Mouse (Mus musculus) midbrain, embryonic 16.5 days (tissue): ENCODE data around the gene Ddost. TPM values are rescaled to one million over a fixed set of nuclear protein-coding genes. Genes with fewer than 3 reads are reported as not detected.

Experiments
- ATAC-seq: fragments of 200-750 bp; cut with Nextera tagmentation; 2 replicates; pipeline ENCODE4 v1.8.0; 2017; ENCODE audit warnings: moderate TSS enrichment
- H3K27ac ChIP-seq: fragments of 300-500 bp; sonication (generic); 2 replicates; pipeline ENCODE4 v1.5.1; 2014; ENCODE audit warnings: mild to moderate bottlenecking, low read length, mixed read lengths
- H3K27me3 ChIP-seq: fragments of 300-500 bp; sonication (generic); 2 replicates; pipeline ENCODE4 v1.6.1; 2014; ENCODE audit warnings: low read depth, low read length, mixed read lengths; ENCODE audit not compliant: control insufficient read depth, insufficient read depth
- H3K36me3 ChIP-seq: fragments of 300-500 bp; sonication (generic); 2 replicates; pipeline ENCODE4 v1.6.1; 2014; ENCODE audit warnings: mild to moderate bottlenecking, low read length, moderate library complexity, mixed read lengths; ENCODE audit not compliant: control insufficient read depth, insufficient read depth
- H3K4me1 ChIP-seq: fragments of 300-500 bp; sonication (generic); 2 replicates; pipeline ENCODE4 v1.6.1; 2014; ENCODE audit warnings: mild to moderate bottlenecking, low read length, mixed read lengths; ENCODE audit not compliant: control insufficient read depth, insufficient read depth
- H3K4me2 ChIP-seq: fragments of 300-500 bp; sonication (generic); 2 replicates; pipeline ENCODE4 v1.6.1; 2014; ENCODE audit warnings: mild to moderate bottlenecking, low read length, mixed read lengths
- H3K4me3 ChIP-seq: fragments of 300-500 bp; sonication (generic); 2 replicates; pipeline ENCODE4 v1.5.1; 2014; ENCODE audit warnings: low read depth, mild to moderate bottlenecking, low read length, moderate library complexity, mixed read lengths
- H3K9ac ChIP-seq: fragments of 300-500 bp; sonication (generic); 2 replicates; pipeline ENCODE4 v1.6.1; 2014; ENCODE audit warnings: low read depth, low read length, mixed read lengths
- H3K9me3 ChIP-seq: fragments of 300-500 bp; sonication (generic); replicated peaks from 2 replicates; pipeline ENCODE4 v1.6.1; 2014; ENCODE audit warnings: mild to moderate bottlenecking, low read length, mixed read lengths; ENCODE audit not compliant: control insufficient read depth, poor library complexity, severe bottlenecking
- WGBS: fragments of 180-500 bp; shearing (Covaris S2); extraction: QIAGEN DNeasy Blood & Tissue Kit; methylation state at CpG from one replicate; pipeline ENCODE4 v1.1.7; 2014; 5-methylcytosine and 5-hydroxymethylcytosine counted together
- polyA plus RNA-seq: library from polyadenylated mRNA; unstranded; fragments of >200 nt; fragmentation: Nextera tagmentation; extraction: Ambion mirVana; gene quantifications from 2 replicates; pipeline ENCODE4 v1.2.1, GENCODE M21; 2015

The Ddost gene
- 201 and 208 TPM in 2 replicates for polyA plus RNA-seq

DNA sequence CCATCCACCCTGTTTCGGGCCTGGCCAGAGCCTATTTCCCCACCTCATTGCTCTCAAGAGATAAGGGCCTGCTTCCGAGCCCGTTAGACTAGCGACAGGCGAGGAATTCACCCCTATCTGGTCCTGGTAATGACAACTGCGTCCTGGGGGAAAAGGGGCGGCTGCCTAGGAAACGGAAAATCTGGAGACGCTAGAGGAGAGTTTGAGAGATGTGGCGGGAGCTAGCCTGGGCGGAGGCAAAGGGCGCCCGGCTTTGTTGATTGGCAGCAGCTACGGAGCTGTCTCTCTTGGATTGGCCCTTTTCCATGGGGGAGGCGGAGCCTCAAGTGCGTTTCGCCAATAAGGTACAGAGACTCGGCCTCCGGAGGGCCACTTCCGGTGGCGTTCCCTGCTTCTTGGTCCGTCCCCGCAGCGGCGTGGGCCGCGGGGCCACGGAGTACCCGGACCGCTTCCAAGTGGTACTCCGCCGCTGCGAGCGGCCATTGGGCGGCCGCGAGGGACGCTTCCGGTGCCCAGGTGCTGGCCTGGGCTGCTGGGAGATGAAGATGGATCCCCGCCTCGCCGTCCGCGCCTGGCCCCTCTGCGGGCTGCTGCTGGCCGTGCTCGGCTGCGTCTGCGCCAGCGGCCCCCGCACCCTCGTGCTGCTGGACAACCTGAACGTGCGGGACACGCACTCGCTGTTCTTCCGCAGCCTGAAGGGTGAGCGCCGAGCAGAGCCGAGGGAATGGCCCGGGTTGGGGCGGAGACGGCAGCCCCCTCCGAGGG is at the start of gene Ddost:
Gene Ddost (plus strand): TSS at position 391 of the 765 bp plus-strand sequence.
- H3K4me1 ChIP-seq: peaks cover 16% of the 10 kb centered on the region
- peak within 1 kb of the TSS; percentile 90 for H3K9ac ChIP-seq
- peak within 1 kb of the TSS; percentile 86 for H3K4me3 ChIP-seq
- H3K27ac ChIP-seq: peak within 1 kb of the TSS; percentile 84
- WGBS: under 1% methylated on average over 64 of the region's 64 CpGs
- H3K9me3 ChIP-seq: no peaks in the 10 kb centered on the region; the same call in 1 of the 2 replicates
- no peaks in the 10 kb centered on the region for H3K27me3 ChIP-seq
- H3K36me3 ChIP-seq: no peaks in the 10 kb centered on the region
- peak; percentile 98 for ATAC-seq
- H3K4me2 ChIP-seq: peak within 1 kb of the TSS; percentile 78

DNA sequence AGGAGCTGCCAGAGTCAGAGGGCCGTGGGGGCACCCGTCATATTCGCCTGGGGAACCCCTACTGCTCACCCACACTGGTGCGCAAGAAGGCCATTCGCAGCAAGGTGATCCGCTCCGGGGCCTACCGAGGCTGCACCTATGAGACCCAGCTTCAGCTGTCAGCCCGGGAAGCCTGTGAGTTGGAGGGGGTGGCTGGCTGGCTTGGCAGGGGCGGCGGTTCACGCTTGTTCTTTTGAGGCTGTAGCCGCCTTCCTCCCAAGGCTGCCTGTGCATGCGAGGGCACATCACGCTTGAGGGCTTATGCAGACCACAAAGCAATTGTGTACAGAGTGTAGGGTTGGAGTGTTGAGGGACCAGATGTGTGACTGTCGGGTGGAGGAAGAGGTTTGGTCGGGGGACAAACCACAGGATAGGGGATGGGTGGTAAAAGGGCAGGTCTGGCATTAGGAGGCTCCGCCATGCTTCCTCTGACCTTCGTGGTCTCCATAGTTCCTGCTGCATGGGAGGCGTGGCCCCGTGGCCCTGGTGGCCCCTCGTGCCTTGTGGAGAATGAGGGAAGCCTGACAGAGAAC is 47.3 kb upstream of the Ddost start:
- Histone ChIP-seq H3K4me1 (peaks cover 8% of the 10 kb centered on the region), H3K9me3 (no peaks in the 10 kb centered on the region), H3K27me3 (no peaks in the 10 kb centered on the region), H3K9ac (no peak overlapping the region), H3K4me3 (no peak overlapping the region), H3K36me3 (no peaks in the 10 kb centered on the region), H3K4me2 (no peak overlapping the region), H3K27ac (no peak overlapping the region)
- WGBS: 88% methylated on average over 22 of the region's 22 CpGs
- no peak for ATAC-seq

DNA sequence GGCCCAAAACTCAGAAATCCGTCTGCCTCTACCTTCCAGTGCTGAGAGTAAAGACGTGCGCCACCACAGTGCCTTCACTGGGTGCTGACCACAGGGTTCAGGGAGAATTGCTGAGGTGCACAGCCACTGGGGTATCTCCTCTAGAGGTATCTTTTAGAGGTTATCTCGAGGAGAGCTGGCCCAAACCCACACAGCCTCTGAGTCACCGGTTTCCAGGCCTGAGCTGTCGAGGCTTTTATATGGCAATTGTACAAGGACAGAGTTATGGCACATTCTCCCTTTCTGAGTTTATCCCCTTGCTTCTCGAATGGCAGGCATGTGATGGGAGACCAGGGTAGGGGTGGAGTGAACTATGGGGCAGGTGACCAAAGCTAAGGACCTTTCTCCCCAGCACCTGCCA is 45.9 kb upstream of the Ddost start:
- 83% methylated on average over 7 of the region's 7 CpGs for WGBS
- H3K9ac ChIP-seq: no peak overlapping the region
- no peaks in the 10 kb centered on the region for H3K27me3 ChIP-seq
- no peak overlapping the region for H3K4me2 ChIP-seq
- no peak for ATAC-seq
- H3K27ac ChIP-seq: no peak overlapping the region
- H3K9me3 ChIP-seq: no peaks in the 10 kb centered on the region
- H3K36me3 ChIP-seq: no peaks in the 10 kb centered on the region
- no peak overlapping the region for H3K4me3 ChIP-seq
- H3K4me1 ChIP-seq: peaks cover 5% of the 10 kb centered on the region

DNA sequence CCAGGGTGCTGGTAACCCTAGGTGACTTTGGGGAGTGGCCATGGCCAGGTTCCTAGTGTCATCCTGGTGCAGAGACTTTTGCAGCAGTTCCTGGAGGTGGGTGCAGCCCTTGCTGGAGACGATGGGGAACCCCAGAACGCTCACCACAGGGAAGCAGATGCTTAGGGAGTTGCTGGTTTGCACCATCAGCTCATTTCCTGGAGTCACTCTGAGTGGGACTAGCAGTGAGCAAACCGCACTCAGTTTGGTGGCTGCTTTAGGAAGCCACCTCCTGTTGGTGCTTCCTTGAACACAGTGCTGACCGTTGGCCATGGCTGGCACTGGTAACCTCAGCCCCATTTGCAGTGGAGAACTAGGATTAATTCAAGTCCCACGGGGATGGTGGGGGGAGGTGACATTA is 45.0 kb upstream of the Ddost start:
- 85% methylated on average over 5 of the region's 5 CpGs for WGBS
- no peak overlapping the region for H3K9ac ChIP-seq
- H3K36me3 ChIP-seq: no peaks in the 10 kb centered on the region
- no peak overlapping the region for H3K4me2 ChIP-seq
- H3K27ac ChIP-seq: no peak overlapping the region
- peaks cover 5% of the 10 kb centered on the region for H3K4me1 ChIP-seq
- ATAC-seq: no peak
- no peak overlapping the region for H3K4me3 ChIP-seq
- H3K9me3 ChIP-seq: no peaks in the 10 kb centered on the region
- H3K27me3 ChIP-seq: peaks cover 3% of the 10 kb centered on the region; the same call in 1 of the 2 replicates

DNA sequence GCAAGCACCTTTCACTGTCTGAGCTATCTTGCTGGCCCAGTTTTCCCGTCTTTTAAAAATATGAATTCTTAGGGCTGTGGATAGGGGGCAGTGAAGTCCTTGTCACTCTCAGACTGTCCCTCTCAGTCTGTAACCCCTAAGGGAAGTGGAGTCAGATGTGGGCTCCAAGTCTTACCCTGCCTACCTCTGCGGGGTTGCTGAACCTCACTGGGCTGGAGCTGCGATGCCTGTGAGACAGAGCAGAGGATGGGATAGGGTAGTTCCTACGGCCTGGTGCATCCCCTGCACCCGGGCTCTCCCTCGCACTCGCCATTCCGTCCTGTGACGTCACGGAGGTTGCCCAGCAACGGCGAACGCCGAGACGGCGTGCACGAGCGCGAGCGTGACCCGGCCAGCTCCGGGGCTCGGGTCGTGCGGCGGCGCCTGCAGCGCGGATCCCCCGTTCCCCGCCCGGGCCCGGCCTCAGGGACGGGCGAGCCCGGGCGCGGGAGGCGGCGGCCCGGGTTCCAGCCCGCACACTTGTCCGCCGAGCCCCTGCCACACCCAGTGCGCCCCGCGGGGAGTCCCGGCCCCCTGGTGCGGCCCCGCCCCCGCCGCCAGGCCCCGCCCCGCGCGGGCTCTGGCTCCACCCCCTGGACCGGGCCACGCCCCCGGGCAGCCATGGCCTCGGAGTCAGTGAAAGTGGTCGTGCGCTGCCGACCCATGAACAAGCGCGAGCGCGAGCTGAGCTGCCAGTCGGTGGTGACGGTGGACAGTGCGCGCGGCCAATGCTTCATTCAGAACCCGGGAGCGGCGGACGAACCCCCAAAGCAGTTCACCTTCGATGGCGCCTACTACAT is 42.5 kb upstream of the Ddost start:
- peak overlapping the region; percentile 81 for H3K4me2 ChIP-seq
- H3K9me3 ChIP-seq: no peaks in the 10 kb centered on the region
- WGBS: under 1% methylated on average over 51 of the region's 78 CpGs
- peak overlapping the region; percentile 77 for H3K4me3 ChIP-seq
- H3K4me1 ChIP-seq: peaks cover 5% of the 10 kb centered on the region
- H3K9ac ChIP-seq: peak overlapping the region; percentile 68
- ATAC-seq: peak; percentile 90
- no peaks in the 10 kb centered on the region for H3K36me3 ChIP-seq
- peak overlapping the region; percentile 77 for H3K27ac ChIP-seq
- peaks cover 3% of the 10 kb centered on the region; the same call in 1 of the 2 replicates for H3K27me3 ChIP-seq

DNA sequence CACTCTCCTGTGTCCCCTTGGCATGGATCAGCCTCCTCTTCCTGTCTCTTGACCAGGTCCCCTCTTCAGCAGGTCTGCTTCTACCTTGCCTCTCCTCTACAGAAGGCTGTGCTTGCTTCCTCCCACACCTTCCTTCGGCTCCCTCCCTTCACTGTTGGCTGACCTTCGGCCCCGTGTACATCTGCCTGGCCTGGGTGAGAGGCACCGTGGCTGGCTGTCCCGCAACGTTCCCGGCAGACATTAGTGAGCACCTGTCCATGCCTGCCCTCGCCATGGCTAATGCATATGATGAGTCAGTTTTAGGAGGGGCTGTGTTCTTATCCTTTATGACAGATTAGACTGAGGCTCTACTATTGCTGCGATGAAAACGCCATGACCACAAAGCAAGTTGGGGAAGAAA is 36.7 kb upstream of the Ddost start:
- H3K36me3 ChIP-seq: no peaks in the 10 kb centered on the region
- WGBS: 94% methylated on average over 10 of the region's 10 CpGs
- no peak overlapping the region for H3K4me3 ChIP-seq
- H3K9me3 ChIP-seq: no peaks in the 10 kb centered on the region
- no peak overlapping the region for H3K4me2 ChIP-seq
- H3K27ac ChIP-seq: no peak overlapping the region
- H3K9ac ChIP-seq: no peak overlapping the region
- peaks cover 3% of the 10 kb centered on the region for H3K4me1 ChIP-seq
- ATAC-seq: no peak
- H3K27me3 ChIP-seq: peaks cover 3% of the 10 kb centered on the region; the same call in 1 of the 2 replicates

DNA sequence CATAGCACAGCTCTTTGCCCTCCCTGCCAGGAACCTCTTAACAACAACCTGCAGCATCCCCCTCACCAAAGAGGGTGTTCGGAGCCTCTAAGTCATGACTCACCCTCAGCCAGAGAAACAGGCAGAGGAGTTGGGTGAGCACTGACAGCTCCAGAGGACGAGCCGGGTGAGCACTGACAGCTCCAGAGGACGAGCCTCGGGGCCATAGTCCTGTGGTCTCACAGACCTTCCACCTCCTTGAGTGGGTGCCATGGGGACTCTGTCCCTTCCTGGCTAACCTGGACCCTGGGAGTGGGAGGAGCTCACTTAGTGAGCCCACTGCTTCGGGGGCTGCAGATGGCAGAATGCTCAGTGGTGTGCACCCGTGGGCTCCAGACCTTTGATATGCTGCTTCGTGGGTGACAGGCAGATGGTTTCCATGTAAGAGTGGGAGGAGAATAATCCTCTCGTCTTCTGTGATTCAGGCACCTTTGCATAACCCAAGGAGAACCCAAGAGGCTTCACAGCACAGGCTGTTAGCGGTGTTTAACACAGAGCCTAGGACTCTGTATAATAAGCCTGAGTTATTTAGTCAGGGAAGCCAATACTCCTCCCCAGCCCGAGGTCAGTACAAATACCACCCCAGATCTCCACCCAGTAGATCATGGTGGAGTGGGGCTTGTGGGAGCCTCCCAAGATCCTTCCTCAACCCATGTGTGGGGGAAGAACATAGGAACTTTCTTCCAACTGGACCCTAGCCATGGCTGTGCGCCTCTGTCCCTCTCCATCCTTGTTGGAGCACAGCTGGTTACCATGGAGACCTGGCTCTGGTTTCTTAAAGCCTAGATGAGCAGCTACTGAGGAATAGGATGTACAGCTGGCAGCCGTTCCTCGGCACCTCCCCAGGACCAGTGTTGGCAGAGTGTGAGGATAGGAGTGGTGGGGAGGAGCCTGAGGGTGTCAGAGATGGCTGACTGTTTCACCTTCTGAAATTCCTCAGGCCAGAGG is 32.2 kb upstream of the Ddost start:
- 60% methylated on average over 14 of the region's 14 CpGs for WGBS
- Histone ChIP-seq H3K27me3 (no peaks in the 10 kb centered on the region), H3K27ac (no peak overlapping the region), H3K4me3 (no peak overlapping the region), H3K9me3 (no peaks in the 10 kb centered on the region), H3K9ac (no peak overlapping the region), H3K4me2 (no peak overlapping the region), H3K4me1 (no peaks in the 10 kb centered on the region), H3K36me3 (no peaks in the 10 kb centered on the region)
- ATAC-seq: peak; percentile 45; the same call in 1 of the 2 replicates

DNA sequence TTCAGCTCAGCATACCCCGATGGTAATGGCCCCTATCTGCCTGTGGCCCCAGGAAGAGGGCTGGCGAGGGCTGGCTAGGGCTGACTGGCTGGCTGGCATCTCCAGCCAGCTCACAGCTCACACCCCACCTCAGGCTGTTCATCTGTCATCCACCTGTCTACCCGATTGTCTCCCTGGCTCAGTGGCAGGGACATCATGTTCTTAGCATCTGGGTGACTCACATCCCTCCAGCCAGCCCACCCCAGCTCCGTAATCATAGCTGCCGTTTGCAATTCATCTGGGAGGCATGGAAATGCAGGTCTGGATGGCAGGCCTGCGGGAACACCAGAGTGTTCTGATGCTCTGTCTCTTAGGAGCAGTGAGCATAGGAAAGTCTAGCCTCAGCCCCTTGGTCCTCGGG is 26.2 kb upstream of the Ddost start:
- no peaks in the 10 kb centered on the region for H3K9me3 ChIP-seq
- ATAC-seq: no peak
- no peak overlapping the region for H3K9ac ChIP-seq
- no peaks in the 10 kb centered on the region for H3K27me3 ChIP-seq
- H3K27ac ChIP-seq: no peak overlapping the region
- H3K4me2 ChIP-seq: no peak overlapping the region
- H3K4me3 ChIP-seq: no peak overlapping the region
- no peaks in the 10 kb centered on the region for H3K36me3 ChIP-seq
- H3K4me1 ChIP-seq: no peaks in the 10 kb centered on the region
- 71% methylated on average over 7 of the region's 7 CpGs for WGBS
